Mouse (Mus musculus): Measurements from ENCODE around the gene Krt4.

Krt4 gene

GRCm38 (mm10) chr15:101924635-101925034 is at the start of gene Krt4:
Gene Krt4 (minus strand): TSS chr15:101924735.
- DNase-seq: no peak

DNA sequence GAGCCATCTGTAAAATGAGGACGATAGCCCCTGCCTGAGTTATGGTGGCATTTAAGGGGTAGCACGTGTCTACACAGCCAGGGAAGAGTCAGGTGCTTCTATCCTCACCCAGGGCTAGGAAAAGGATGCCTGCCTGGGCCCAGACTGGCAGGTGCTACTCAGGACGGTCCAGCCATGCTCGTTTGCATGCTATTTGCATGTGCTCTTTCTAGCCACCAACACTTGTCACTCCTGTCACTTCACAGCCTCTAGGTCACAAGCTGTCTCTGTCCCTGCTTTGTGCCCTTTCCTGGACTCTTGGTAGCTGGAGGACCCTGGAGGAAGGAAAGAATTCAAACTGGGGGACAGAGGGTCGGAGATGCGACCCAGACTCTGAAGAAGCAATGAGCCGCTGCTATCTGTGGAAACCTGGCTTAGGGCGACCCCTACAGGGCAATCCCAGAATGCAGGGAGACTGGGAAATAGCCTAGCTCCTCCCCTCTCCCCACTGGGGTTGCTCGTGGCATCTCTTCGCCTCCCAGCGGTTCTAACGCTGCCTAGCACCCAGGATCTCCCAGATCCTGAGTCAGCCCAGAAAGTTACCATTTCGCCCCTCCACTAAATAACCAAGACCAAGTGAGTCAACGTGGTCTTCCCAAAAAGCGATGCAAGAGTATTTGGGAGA is 49.0 kb upstream of the Krt4 start:
- peak; percentile 97 to 99 for DNase-seq

GRCm38 (mm10) chr15:101970536-101970935 is 46.0 kb upstream of the Krt4 start:
- DNase-seq: peak; percentile 82 to 86

DNA sequence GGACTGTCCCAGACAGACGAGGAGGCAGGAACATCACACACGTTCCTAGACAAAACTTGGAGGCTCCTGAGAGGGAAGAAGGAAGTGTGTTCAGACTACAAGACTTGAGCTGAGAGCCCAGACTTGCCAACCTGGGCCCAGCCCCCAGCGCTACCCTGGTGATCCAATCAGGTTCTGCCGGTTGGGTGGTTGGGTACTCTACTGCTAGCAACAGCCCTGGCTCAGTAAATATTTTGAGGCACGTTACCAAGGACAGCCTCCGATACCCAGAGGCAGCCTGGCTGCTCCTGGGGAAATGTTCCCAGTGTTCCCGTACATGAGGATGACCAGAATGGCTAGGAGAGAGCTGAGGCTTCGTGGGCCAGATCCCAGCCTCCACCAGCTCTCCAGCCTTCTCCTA is 42.3 kb upstream of the Krt4 start:
- no peak for DNase-seq

DNA sequence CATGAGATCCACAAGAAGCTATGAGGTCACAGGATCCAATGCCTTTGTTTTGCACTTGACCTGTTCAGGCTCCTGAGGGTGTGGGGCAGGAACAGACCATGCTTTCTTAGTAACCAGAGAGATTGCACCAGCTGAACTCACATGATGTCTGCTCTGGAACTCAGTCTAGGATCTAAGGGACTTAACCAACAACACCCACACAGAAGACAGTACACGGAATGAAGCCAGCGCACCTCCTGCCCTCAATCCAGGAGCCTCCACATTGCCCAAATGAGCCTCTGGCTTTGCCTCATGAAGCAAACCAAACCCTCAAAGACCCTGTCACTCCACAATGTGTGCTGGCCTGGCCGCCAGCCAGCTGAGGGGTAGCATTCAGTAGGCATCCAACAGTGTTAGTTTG is 34.4 kb upstream of the Krt4 start:
- no peak for DNase-seq

GRCm38 (mm10) chr15:101954187-101954586 is 29.7 kb upstream of the Krt4 start, which contains the start of gene Krt78:
Gene Krt78 (minus strand): TSS chr15:101954287.
- DNase-seq: no peak

DNA sequence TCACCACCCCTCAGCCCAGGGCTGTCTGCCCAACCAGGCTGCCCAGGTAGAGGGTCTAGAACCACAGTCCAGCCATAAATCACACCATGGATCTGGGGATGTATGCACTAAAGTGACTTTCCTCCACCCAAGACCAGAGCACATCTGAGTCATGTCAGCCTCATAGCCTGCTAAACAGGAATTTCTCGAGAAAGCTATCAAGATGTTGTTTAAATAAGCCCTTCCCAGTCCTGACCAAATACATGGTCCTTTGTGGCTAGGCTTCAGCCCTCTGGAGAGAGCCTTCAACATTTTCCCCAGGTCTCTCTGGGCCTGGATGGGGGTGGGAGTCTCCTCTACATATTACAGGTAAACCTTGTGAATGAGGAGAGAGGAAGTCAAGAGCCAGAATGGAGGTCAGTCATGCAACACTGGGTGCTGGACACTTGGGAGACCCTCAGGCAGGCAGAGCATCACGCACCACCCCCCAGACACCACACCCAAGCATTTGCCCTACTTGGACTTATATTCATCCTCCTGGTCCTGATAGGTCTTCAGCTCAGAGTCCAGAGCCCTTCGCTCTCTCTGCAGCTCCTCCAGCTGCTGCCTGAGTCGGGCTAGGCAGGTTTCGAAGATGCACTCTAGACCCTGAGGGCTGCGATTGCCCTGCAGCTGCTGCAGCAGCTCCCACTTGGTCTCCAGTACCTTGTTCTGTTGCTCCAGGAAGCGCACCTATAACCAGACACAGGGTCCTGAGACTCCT is 28.4 kb upstream of the Krt4 start:
- no peak for DNase-seq

DNA sequence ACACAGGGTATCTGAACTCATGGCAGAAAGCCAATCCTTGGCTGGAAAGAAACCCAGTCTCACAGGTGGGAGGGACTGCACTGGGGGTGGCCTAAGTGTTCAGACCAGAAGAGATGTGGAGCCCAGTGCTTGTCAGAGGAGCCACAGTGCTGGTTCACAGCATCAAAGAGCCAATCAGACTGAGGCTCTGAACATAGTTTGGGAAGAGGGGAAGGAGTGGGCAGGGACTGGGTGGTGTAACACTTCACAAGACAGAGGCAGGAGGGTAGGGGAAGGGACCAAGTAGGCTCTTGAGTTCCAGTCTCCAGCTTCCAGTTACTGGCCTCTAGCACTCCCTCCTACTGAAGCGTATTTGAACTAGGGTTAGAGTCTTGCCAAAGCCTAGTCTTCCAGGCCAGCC is 20.9 kb upstream of the Krt4 start:
- DNase-seq: no peak

GRCm38 (mm10) chr15:101941948-101942347 is 17.4 kb upstream of the Krt4 start:
- peak; percentile 14 to 20 for DNase-seq

GRCm38 (mm10) chr15:101940274-101940829 is 15.8 kb upstream of the Krt4 start, which contains the start of gene Krt79:
Gene Krt79 (minus strand): TSS chr15:101940324.
- no peak for DNase-seq

- DNase-seq: no peak
Observed at GRCm38 (mm10) chr15:101938600-101939308, 14.2 kb upstream of the Krt4 start.

GRCm38 (mm10) chr15:101933024-101933423 is 8.5 kb upstream of the Krt4 start:
- no peak for DNase-seq

GRCm38 (mm10) chr15:101929666-101930065 is 5.1 kb upstream of the Krt4 start:
- DNase-seq: peak in 1 of 2 experiments; percentile 26

DNA sequence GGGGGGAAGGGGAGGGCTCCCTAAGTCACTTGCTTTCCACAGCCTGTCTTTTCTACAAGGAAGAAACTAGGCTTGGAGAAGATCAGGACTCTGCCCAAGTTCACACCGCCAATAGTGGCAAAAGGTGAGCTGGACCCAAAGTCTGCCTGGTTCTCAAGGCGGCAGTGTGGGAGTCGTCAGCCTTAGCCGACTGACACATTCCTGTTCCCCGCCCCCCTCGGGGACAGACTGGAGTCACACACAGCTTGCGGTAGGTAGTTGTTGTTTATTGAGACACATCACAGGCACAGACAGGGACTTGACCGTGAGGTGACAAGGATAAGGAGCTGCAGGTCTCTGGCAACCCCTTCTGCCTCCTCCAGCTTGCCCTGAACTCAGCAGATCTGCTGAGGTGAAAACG is 4.6 kb upstream of the Krt4 start:
- no peak for DNase-seq

DNA sequence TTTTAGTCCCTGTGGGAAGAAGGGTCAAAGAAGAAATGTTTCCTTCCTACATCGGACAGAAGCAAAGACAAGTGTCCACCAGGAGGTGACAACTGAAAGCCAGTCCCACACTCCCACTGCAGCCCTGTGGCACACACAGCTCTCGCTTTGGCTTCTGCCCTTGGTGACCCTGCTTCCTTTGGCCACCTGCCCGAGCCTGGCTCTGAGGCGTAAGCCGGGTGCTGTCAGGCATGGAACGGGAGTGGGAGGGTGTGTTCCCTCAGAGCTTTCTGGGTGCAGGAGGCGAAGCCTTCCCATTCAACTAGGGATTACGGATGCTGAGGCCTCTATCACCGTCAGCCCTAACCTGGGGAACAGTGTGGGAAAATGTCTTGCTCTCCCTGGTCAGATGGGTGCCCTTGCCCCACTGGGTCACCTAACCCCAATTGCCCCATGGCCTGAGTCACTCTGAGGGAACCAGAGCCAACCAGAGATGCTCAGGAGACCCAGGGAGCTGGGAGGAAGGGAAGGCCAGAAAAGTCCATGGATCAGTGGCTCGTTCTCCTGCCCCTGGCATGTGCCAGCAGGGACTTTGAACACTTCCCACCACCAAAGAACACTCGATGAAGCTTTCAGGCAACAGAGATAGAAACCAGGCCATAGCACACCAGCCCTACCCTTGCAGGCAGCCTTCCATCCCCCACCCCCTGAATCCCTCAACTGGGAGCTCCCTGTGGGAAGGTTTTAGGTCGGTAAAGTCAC is 3.0 kb upstream of the Krt4 start:
- peak; percentile 49 to 56 for DNase-seq

DNA sequence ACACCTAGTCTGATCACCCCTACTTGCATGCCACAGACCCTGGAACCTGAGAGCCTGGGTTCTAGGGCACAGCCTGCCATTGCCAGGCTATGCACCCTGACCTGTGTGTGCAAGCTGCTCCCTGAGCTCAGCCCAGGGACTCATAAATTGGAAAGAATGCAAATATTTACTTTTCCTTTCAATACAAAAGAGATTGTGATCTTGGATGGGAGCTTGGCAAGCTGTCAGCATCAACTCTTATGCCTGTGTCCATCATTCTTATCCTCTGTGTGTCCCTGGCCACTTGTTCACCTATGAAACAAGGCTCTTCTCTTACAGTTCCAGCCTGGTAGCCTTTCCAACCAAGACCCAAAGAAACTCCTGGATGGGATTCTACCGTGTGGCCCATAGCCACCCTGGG is 506 bp upstream of the Krt4 start:
- no peak for DNase-seq

- DNase-seq: no peak
Observed at GRCm38 (mm10) chr15:101922296-101922695, 2.2 kb downstream of the Krt4 start.

GRCm38 (mm10) chr15:101916072-101916471 is 8.5 kb downstream of the Krt4 start:
- DNase-seq: no peak

DNA sequence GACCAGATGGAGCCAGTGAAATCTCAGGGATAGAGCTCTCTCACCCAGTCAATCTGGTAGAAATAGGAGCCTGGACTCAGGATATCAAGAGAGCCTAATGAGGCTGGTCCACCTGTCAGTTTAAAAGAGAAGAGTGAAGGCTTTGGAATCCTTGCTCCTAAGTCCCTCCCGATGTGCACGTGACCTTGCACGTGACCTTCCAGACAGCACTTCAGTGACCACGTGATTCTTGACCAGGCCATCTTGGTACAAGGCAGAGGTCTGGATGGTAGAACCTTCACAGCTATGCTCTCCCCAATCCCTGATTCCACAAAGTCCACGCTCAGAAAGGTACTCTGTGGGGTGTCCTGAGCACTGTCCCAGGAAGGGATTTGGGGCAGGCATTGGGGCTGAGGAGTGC is 19.7 kb downstream of the Krt4 start:
- no peak for DNase-seq

- DNase-seq: no peak
Observed at GRCm38 (mm10) chr15:101902171-101903149, 22.1 kb downstream of the Krt4 start.

DNA sequence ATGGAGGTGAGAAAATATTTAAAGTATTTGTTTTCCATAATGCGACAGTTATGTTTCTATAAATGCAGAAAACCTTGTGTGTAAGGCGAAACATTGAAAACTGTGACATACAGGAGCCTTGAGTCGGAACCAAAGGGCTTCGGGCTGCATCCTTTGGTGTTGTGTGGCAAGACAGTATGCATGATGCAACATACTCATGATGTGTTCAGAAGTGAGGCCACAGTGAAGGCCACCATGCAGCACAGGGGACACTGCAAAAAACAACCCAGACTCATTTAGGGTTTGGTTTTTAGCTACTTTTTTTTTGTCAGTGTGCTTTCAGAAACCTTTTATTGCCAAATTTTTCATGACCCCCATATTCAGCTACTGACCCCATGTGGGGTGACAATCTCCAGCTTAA is 29.3 kb downstream of the Krt4 start:
- DNase-seq: no peak

Measured in cerebellum, postnatal 10 days (tissue).